Mouse (Mus musculus) CD8-positive naive resting alpha-beta T cell, adult 57 days (primary cell): Measurements from ENCODE around the gene Rab23. TPM values are rescaled to one million over a fixed set of nuclear protein-coding genes. Genes with fewer than 3 reads are reported as not detected.

Source experiments
- total RNA-seq: library from RNA; stranded (reverse); gene quantifications from one replicate; pipeline ENCODE4 v1.2.4, GENCODE M21; 2023

Rab23 gene
- 10.0 TPM for total RNA-seq

DNA sequence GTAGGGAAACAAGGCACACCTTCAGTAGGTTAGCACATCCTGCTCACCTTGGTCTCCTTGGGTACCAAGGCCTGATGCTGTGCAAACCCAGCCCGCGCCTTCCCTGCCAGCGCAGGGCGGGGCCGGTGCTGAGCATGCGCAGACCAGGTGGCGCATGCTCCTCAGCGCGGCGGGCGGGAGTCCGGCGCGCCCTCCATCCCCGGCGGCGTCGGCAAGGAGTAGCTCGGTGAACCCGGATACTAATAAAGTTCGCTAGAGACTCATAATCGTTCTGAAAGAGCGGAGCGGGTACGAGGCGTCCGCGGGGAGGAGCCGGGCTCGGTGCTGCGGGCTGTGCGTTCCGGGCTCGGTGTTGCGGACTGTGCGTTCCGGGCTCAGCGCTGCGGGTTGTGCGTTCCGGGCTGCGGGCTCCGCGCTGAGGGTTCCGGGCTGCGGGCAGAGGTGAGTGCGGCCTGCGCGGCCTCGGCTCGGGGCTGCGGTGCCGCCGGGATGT is at the start of gene Rab23:
Gene Rab23 (plus strand): TSS at position 155 of the 493 bp plus-strand sequence.

DNA sequence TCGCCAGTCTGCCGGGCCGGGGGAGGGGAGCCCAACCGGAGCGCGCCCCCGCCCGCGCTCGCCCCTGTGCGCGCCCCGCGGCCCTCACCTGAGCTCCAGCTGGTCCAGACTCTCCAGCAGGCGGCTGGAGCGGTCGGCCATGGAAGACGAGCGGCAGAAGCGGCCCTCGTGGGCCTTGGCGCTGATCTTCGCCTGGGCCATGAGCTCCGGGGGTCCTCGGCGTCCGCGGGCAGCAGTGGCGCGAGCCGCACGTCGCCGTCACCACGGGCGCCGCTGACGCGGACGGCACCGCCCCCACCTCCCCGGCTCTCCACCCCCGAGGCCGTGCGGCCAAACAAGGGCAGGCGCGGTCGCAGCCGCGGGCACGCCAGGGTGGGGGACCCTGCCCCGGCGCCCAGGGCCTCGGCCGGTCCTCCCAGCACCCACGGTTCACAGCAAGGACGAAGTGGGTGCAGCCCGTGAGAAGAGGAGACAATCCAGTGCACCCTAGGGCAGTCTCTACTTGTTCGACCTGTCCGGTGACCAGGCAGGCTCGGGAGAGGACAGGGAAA is 37.9 kb downstream of the Rab23 start, which contains the start of gene Bag2:
Gene Bag2 (minus strand): TSS at position 305 of the 551 bp plus-strand sequence.

Other genes with a start within 250 kb of the Rab23 start
- gene Prim2, start 50.1 kb upstream of the Rab23 start, total RNA-seq = 15.1 TPM
- 4.6 TPM for gene Bag2, start 37.9 kb downstream of the Rab23 start, total RNA-seq
- gene Zfp451, start 94.7 kb downstream of the Rab23 start, total RNA-seq = 50.0 TPM
- gene Bend6, start 187.9 kb downstream of the Rab23 start, total RNA-seq = 9.6 TPM
- 3.7 TPM for gene Dst, start 188.3 kb downstream of the Rab23 start, total RNA-seq